12 mouse cellular contexts compared by ENCODE assay signal in genomic region chr14:74851866-74852265, GRCm38 (mm10).
A peak's percentile ranks its signal among the peaks of the same experiment; 100 is the strongest.
DNase-seq lines count a peak whose midpoint lies in the region; ATAC-seq and TF ChIP-seq lines count a peak whose summit lies in the region.
"Had no signal": no experiment of that assay in that cellular context is flagged by ENCODE, and none has a peak within 500 bp of the region (broad histone marks: within the 10 kb centered on the region; RNA-seq: fewer than 3 reads in every experiment).

No protein-coding gene starts in this region.

- H3K4me2 ChIP-seq in kidney, postnatal 0 days (ENCODE audit: low read length), result no peak overlapping the region
- H3K4me2 ChIP-seq in hindbrain, embryonic 14.5 days (replicated peaks), result no peak overlapping the region
- H3K4me2 ChIP-seq in midbrain, embryonic 16.5 days (ENCODE audit: low read length), result no peak overlapping the region

- H3K4me3 ChIP-seq in kidney, postnatal 0 days (replicated peaks; ENCODE audit: low read depth, low read length), result no peak overlapping the region
- no peak overlapping the region for H3K4me3 ChIP-seq in hindbrain, embryonic 14.5 days (replicated peaks; ENCODE audit: low read length)
- no peak overlapping the region for H3K4me3 ChIP-seq in midbrain, embryonic 16.5 days (ENCODE audit: low read depth, low read length)
- H3K4me3 ChIP-seq: megakaryocyte, embryonic 14.5 days had no signal

- no peaks in the 10 kb centered on the region for H3K36me3 ChIP-seq in kidney, postnatal 0 days (ENCODE audit: insufficient read depth, low read length)
- 0 out of 2 replicates have a peak, but pooled peaks cover 2% of the 10 kb centered on the region for H3K36me3 ChIP-seq in hindbrain, embryonic 14.5 days (replicated peaks; ENCODE audit: control insufficient read depth, insufficient read depth)
- H3K36me3 ChIP-seq in midbrain, embryonic 16.5 days (ENCODE audit: control insufficient read depth, insufficient read depth, low read length), result no peaks in the 10 kb centered on the region; the same call in 1 of the 2 replicates

- peaks cover 23% of the 10 kb centered on the region for H3K4me1 ChIP-seq in kidney, postnatal 0 days (replicated peaks; ENCODE audit: insufficient read depth, low read length)
- H3K4me1 ChIP-seq in hindbrain, embryonic 14.5 days (replicated peaks; ENCODE audit: control insufficient read depth, insufficient read depth, low read length), result peaks cover 28% of the 10 kb centered on the region
- H3K4me1 ChIP-seq in midbrain, embryonic 16.5 days (ENCODE audit: control insufficient read depth, insufficient read depth, low read length), result peaks cover 19% of the 10 kb centered on the region

- peak overlapping the region; percentile 3; the same call in 1 of the 2 replicates for H3K27ac ChIP-seq in kidney, postnatal 0 days
- H3K27ac ChIP-seq in hindbrain, embryonic 14.5 days, result peak overlapping the region; percentile 68
- peak overlapping the region; percentile 69 for H3K27ac ChIP-seq in midbrain, embryonic 16.5 days (ENCODE audit: low read length)

- no peaks in the 10 kb centered on the region for H3K27me3 ChIP-seq in kidney, postnatal 0 days (ENCODE audit: insufficient read depth, low read length)
- H3K27me3 ChIP-seq in hindbrain, embryonic 14.5 days (ENCODE audit: control insufficient read depth, insufficient read depth, low read length), result no peaks in the 10 kb centered on the region
- no peaks in the 10 kb centered on the region for H3K27me3 ChIP-seq in midbrain, embryonic 16.5 days (ENCODE audit: control insufficient read depth, insufficient read depth, low read depth, low read length)

- DNase-seq in adrenal gland, postnatal 25 days, result peak; percentile 18
- DNase-seq in adrenal gland, postnatal 4 days (ENCODE audit: low spot score in 2 of 2), result no peak
- DNase-seq in kidney, postnatal 0 days (ENCODE audit: low spot score), result no peak
- no peak for DNase-seq in kidney, postnatal 10 days
- no peak for DNase-seq in hindbrain, embryonic 14.5 days (ENCODE audit: low spot score)
- DNase-seq in embryo, embryonic 10.5 days (ENCODE audit: low spot score), result no peak
- no peak for DNase-seq in layer of hippocampus, postnatal 36 days
- DNase-seq: gastrocnemius, adult 2 months; heart, postnatal 4 days had no signal

- no peak for TF ChIP-seq CTCF in kidney, postnatal 0 days (IDR thresholded peaks at IDR 0.05; ENCODE audit: low read depth)

- H3K9me3 ChIP-seq in kidney, postnatal 0 days (replicated peaks; ENCODE audit: low read length), result no peaks in the 10 kb centered on the region
- no peaks in the 10 kb centered on the region for H3K9me3 ChIP-seq in hindbrain, embryonic 14.5 days (ENCODE audit: control insufficient read depth, low read length)
- H3K9me3 ChIP-seq in midbrain, embryonic 16.5 days (replicated peaks; ENCODE audit: control insufficient read depth, low read length, poor library complexity, severe bottlenecking), result no peaks in the 10 kb centered on the region
- H3K9me3 ChIP-seq: megakaryocyte, embryonic 14.5 days had no signal

- 55% methylated on average over 9 of the region's 9 CpGs for WGBS in kidney, postnatal 0 days
- WGBS in hindbrain, embryonic 14.5 days, result 40% methylated on average over 9 of the region's 9 CpGs
- 30% methylated on average over 9 of the region's 9 CpGs for WGBS in midbrain, embryonic 16.5 days

- H3K9ac ChIP-seq in kidney, postnatal 0 days (ENCODE audit: low read depth, low read length), result no peak overlapping the region
- H3K9ac ChIP-seq in hindbrain, embryonic 14.5 days, result peak overlapping the region; percentile 3; the same call in 1 of the 2 replicates
- H3K9ac ChIP-seq in midbrain, embryonic 16.5 days (ENCODE audit: low read depth, low read length), result peak overlapping the region; percentile 28; the same call in 1 of the 2 replicates

- ATAC-seq in kidney, postnatal 0 days (replicated peaks; ENCODE audit: low FRiP score, low read depth), result no peak
- no peak for ATAC-seq in hindbrain, embryonic 14.5 days (ENCODE audit: low FRiP score)
- ATAC-seq in midbrain, embryonic 16.5 days, result no peak
- ATAC-seq: activated CD4-positive, CD25-positive, alpha-beta regulatory T cell, adult 4 months had no signal

Comparison
In these comparisons a context has a peak if more than half of its experiments do, and no peak if none do; other contexts are left out.
1. H3K27ac ChIP-seq: peak in every context shown above with its lines; median percentile 69 in midbrain, embryonic 16.5 days; 68 in hindbrain, embryonic 14.5 days; 3 in kidney, postnatal 0 days.